Mouse (Mus musculus) c-Kit-negative CD71-positive TER-119-positive erythroid progenitor cells, embryonic 14.5 days (primary cell): ENCODE measurements around the gene Ramac.

Experiments used
- DNase-seq: peaks from one replicate; pipeline ENCODE4 v3.0.0-alpha.2; 2013; ENCODE audit warnings: low read depth, low spot score

The Ramac gene

DNA sequence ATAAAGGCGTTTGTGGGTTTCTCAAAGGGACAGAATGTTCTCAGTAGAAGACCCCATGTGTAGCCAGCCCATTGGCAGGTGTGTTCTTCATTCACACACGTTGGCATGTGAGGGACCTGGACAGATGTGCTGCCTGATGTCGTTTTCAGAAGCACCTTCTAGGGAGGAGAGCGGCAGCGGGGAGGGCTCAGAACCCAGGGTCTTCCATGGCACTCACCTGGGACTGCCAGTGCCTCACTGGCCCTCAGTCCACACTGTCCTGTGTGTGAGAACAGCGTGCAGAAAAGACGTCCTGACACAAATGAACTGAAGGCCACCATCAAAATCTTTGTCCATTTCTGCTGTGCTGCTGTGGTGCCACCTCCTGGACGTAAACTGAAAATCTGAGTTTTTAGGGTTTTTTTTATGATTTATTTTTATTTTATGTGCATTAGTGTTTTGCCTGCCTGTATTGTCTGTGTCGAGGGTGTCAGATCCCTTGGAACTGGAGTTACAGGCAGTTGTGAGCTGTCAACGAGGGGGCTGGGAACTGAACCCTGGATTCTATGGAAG lies 15.0 kb downstream of the Ramac start:
- no peak for DNase-seq

DNA sequence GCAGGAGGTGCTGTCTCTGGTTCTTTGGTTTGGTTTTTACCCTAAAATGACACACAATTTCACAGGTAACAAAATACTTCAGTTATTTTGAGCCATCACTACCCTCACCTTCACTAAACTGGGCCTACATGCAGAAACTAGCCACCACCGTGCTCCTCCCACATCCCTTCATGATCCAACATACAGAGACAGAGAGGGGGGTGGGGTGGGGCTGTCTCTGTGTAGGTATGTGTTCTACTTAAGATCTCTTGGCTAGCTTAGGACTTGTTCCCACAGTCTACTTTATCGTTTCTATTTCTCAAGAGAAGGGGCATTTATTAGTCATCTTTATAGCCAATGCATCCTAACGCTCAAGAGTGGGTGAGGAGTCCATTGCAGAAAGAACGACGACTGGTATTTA lies 25.8 kb downstream of the Ramac start:
- DNase-seq = no peak

DNA sequence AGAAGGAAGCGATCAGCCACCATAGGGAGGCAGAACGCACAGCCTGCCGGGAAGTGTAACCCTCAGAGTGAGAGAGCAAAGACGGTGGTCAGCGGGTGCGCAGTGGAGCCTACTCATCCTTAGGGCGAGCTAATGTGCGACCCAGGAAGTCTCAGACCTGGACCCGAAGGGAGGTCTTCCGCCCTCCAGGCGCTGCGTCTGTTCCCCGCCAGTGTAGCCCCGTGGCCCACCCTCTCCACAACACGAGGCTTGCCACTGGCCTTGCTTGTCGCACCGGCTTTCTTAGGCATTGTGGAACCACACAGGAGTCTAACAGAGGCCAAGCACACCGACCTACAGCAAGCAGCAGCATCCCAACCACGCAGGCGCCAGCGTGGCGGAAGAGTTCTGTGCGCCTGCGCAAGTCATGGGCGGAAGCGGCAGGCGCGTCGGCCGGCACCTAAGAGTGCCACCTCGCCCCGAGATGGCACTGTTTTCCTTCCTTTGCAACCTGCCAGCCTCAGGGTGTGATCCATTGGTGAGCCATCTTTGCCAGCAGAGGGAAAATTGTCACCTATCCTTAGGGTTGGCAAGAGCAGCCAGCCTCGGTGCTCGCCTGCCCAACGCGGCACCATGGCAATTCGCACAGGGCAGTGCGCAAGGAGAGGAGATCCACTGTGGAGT lies 26.5 kb downstream of the Ramac start, which contains the start of gene 3110040N11Rik:
Gene 3110040N11Rik, minus strand, starts transcription at position 384 of the 663 bp plus-strand sequence.
- peak; percentile 54 for DNase-seq

GRCm38 (mm10) chr7:81806067-81806466 lies 43.3 kb downstream of the Ramac start:
- DNase-seq = no peak
